Mouse (Mus musculus) stomach, embryonic 14.5 days (tissue): ENCODE measurements around the gene Col18a1. TPM values are rescaled to one million over a fixed set of nuclear protein-coding genes. Genes with fewer than 3 reads are reported as not detected.

Experiments used
- ATAC-seq: fragments of 200-750 bp; cut with Nextera tagmentation; 2 replicates; pipeline ENCODE4 v1.8.0; 2017; ENCODE audit warnings: low read depth, moderate TSS enrichment; ENCODE audit not compliant: insufficient number of reproducible peaks, insufficient read depth, low FRiP score
- H3K27ac ChIP-seq: fragments of 300-500 bp; sonication (generic); 2 replicates; pipeline ENCODE4 v1.5.1; 2014; ENCODE audit warnings: mild to moderate bottlenecking, low read length, moderate library complexity, mixed read lengths
- H3K27me3 ChIP-seq: fragments of 300-500 bp; sonication (generic); 2 replicates; pipeline ENCODE4 v1.6.1; 2014; ENCODE audit warnings: low read length, control low read depth, mixed read lengths; ENCODE audit not compliant: control insufficient read depth, insufficient read depth
- H3K36me3 ChIP-seq: fragments of 300-500 bp; sonication (generic); 2 replicates; pipeline ENCODE4 v1.6.1; 2014; ENCODE audit warnings: mild to moderate bottlenecking, control low read depth, low read length, moderate library complexity, mixed read lengths; ENCODE audit not compliant: control insufficient read depth, insufficient read depth
- H3K4me1 ChIP-seq: fragments of 300-500 bp; sonication (generic); 2 replicates; pipeline ENCODE4 v1.6.1; 2014; ENCODE audit warnings: low read length, control low read depth, mixed read lengths; ENCODE audit not compliant: control insufficient read depth, insufficient read depth
- H3K4me2 ChIP-seq: fragments of 300-500 bp; sonication (generic); replicated peaks from 2 replicates; pipeline ENCODE4 v1.6.1; 2014; ENCODE audit warnings: low read depth, low read length, control low read depth
- H3K4me3 ChIP-seq: fragments of 300-500 bp; sonication (generic); 2 replicates; pipeline ENCODE4 v1.5.1; 2014; ENCODE audit warnings: low read depth, low read length, control low read depth
- H3K9ac ChIP-seq: fragments of 300-500 bp; sonication (generic); replicated peaks from 2 replicates; pipeline ENCODE4 v1.6.1; 2014; ENCODE audit warnings: low read depth, mild to moderate bottlenecking, control low read depth, low read length, moderate library complexity, mixed read lengths
- H3K9me3 ChIP-seq: fragments of 300-500 bp; sonication (generic); 2 replicates; pipeline ENCODE4 v1.6.1; 2016; ENCODE audit warnings: low read depth, low read length, control low read depth; ENCODE audit not compliant: control insufficient read depth
- WGBS: fragments of 180-500 bp; shearing (Covaris S2); extraction: QIAGEN DNeasy Blood & Tissue Kit; methylation state at CpG from one replicate; pipeline ENCODE4 v1.1.7; 2014; 5-methylcytosine and 5-hydroxymethylcytosine counted together
- polyA plus RNA-seq: library from polyadenylated mRNA; unstranded; fragments of >200 nt; fragmentation: Nextera tagmentation; extraction: Ambion mirVana; gene quantifications from 2 replicates; pipeline ENCODE4 v1.2.1, GENCODE M21; 2014

Gene Col18a1
- polyA plus RNA-seq, 1 experiment from 2014 or later: 49.8 TPM

DNA sequence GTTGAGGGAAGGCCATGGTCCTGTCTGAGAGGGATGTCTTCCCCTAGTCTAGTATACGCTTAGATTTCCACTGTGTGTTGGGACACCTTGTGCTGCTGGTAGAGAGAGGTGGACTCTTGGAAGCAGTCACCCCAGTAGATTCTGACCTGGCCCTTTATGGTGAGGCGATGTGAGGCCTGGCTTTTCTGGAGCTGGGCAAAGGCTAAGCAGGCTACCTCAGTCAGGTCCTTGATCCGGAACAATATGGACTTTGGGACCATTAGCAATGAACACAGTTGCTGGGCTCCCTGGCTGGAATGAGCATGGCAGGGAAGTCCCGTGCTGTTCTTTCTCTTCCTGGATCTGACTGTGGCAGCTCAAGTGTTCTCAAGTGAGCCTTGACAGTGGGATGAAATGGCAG is 136.6 kb downstream of the Col18a1 start:
- H3K27ac ChIP-seq: no peak overlapping the region
- H3K9ac ChIP-seq: no peak overlapping the region
- no peak for ATAC-seq
- WGBS: 88% methylated on average over 4 of the region's 4 CpGs
- H3K4me2 ChIP-seq: no peak overlapping the region
- no peak overlapping the region for H3K4me3 ChIP-seq
- peaks cover 11% of the 10 kb centered on the region for H3K4me1 ChIP-seq
- no peaks in the 10 kb centered on the region for H3K9me3 ChIP-seq
- no peaks in the 10 kb centered on the region for H3K27me3 ChIP-seq
- H3K36me3 ChIP-seq: no peaks in the 10 kb centered on the region

DNA sequence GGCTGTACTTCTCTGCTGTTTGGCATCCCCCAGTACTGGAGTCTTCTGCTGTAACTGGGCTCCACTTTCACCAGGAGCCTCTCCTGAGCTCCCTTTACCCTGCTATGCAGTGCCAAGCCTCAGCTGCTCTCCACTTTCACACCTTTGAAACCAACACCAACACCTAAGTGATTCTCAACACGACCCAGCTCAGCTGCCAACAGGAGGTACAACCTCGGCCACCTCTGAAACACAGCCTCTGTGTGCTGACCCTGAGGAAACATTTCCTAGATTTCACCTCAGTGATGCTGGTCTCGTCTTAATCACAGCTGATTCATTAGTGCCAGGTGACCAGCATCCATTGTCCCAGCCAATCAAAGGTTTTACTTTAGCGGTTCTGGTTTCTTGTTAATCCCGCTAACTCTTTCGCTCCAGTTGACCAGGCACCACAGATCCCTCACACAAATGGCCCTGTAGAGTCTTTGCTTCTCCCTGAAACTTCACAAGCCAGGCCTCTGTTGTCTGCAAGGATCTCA is 137.5 kb downstream of the Col18a1 start:
- ATAC-seq: no peak
- WGBS: 68% methylated on average over 6 of the region's 6 CpGs
- Histone ChIP-seq H3K4me1 (peaks cover 2% of the 10 kb centered on the region; the same call in 1 of the 2 replicates), H3K4me2 (no peak overlapping the region), H3K9ac (no peak overlapping the region), H3K9me3 (no peaks in the 10 kb centered on the region), H3K4me3 (no peak overlapping the region), H3K27ac (no peak overlapping the region), H3K36me3 (no peaks in the 10 kb centered on the region), H3K27me3 (no peaks in the 10 kb centered on the region)

DNA sequence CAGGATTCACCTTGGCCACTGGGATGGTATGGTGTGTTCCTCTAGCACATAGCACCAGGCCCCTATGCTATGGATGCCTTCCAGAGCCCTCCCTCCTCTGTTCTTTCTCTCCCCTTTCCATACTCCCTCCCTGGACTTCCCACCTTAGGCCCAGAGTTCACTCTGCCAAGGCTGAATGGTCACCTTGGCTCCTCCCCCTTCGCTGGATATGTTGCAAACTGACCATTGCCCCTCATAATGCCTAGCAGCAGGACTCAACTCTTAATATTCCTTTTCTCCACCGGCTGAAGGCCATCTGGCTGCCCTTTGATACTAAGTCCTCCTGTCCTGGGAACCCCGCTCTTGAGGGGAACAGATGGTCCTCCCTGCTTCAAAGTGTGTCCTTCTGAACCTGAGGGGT is 139.4 kb downstream of the Col18a1 start:
- Histone ChIP-seq H3K36me3 (no peaks in the 10 kb centered on the region), H3K27ac (no peak overlapping the region), H3K27me3 (no peaks in the 10 kb centered on the region), H3K9ac (no peak overlapping the region), H3K9me3 (no peaks in the 10 kb centered on the region), H3K4me3 (no peak overlapping the region), H3K4me1 (no peaks in the 10 kb centered on the region), H3K4me2 (no peak overlapping the region)
- ATAC-seq: no peak
- 70% methylated on average over 3 of the region's 3 CpGs for WGBS

DNA sequence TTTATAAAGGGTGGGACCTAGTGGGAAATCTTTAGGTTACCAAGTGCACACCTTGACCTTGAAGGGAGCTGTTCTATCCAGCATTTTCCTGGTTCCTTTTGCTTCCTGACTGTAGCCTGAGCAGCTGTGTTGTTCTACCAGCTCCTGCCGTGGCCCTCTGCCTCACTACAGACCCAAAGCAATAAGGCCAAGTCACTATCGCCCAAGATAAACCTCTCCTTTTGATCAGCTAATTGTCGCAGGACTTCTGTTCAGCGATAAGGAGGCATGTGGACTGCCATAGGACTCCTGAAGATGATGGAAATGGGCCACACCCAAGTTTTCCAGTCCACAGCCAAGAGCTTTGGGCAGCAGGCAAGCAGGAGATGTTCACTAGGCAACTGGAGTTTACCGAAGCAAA is 142.1 kb downstream of the Col18a1 start:
- Histone ChIP-seq H3K9me3 (no peaks in the 10 kb centered on the region), H3K4me2 (no peak overlapping the region), H3K4me1 (no peaks in the 10 kb centered on the region), H3K9ac (no peak overlapping the region), H3K36me3 (no peaks in the 10 kb centered on the region), H3K27me3 (no peaks in the 10 kb centered on the region), H3K4me3 (no peak overlapping the region), H3K27ac (no peak overlapping the region)
- 62% methylated on average over 5 of the region's 5 CpGs for WGBS
- ATAC-seq: no peak

DNA sequence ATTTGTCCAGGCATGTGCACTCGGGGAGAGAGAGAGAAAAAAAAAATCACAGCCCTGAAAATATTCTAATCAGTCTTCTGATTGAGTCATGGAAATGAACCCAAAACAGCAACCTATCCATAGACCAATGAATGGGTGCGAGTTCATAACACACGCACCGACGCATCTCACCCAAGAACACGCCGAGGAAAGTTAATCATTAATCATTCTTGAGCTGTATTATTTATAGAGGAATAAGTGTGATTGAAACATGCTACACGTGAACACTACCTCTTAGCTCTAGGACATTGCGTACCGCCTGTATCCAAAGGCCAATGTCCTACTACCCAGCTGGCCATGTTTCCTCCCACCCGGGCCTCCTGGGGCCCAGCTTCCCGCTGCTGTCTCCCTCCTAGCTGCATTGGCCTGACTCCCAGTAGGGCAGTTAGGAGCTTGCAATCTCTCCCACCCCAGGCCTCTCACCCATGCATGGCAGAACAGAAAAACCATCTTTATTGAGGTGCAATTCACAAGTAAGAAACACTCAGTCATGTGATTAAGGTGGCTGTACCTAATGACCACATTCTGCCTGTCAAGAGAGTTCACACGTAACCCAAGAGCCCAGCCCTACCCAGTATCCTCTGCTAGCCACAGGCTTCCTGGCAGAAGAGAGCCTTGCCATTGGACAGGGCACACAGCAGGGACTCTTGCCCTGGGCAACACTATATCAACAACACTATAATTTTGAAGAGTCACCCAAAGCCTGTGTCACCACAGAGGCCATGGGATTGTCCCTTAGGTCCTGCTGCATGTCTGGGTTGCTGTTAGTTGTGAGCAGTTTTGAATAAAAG is 143.8 kb downstream of the Col18a1 start:
- H3K4me2 ChIP-seq: no peak overlapping the region
- no peak overlapping the region for H3K4me3 ChIP-seq
- no peaks in the 10 kb centered on the region for H3K9me3 ChIP-seq
- ATAC-seq: no peak
- no peak overlapping the region for H3K9ac ChIP-seq
- H3K27ac ChIP-seq: no peak overlapping the region
- 73% methylated on average over 13 of the region's 13 CpGs for WGBS
- H3K4me1 ChIP-seq: peaks cover 2% of the 10 kb centered on the region; the same call in 1 of the 2 replicates
- no peaks in the 10 kb centered on the region for H3K27me3 ChIP-seq
- no peaks in the 10 kb centered on the region for H3K36me3 ChIP-seq

GRCm38 (mm10) chr10:77021399-77022052 is 144.8 kb downstream of the Col18a1 start:
- peak; percentile 54; the same call in 1 of the 2 replicates for ATAC-seq
- Histone ChIP-seq H3K27ac (no peak overlapping the region), H3K4me1 (peaks cover 2% of the 10 kb centered on the region; the same call in 1 of the 2 replicates), H3K9me3 (no peaks in the 10 kb centered on the region), H3K36me3 (no peaks in the 10 kb centered on the region), H3K9ac (no peak overlapping the region), H3K27me3 (no peaks in the 10 kb centered on the region), H3K4me2 (peak overlapping the region; percentile 2; the same call in 1 of the 2 replicates), H3K4me3 (no peak overlapping the region)
- 35% methylated on average over 17 of the region's 17 CpGs for WGBS

DNA sequence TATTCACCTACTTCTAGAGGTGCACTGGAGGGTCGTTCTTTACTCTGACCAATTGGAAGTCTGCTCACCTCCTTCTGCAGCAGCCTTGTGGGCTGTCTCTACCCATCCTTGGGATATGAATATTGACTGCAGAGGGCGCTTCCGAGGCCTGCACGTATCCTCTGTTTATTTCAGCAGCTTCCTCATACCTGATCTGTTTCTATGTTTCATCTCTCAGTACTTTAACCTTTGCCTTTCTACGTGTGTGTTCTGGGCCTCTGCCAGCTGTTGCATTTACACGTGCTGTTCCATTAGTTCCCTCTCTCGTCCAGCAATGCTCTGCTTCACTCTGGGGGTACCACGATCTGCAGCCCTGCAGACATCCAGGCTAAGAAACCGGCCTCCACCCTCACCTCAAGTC is 148.7 kb downstream of the Col18a1 start:
- ATAC-seq: no peak
- H3K9me3 ChIP-seq: no peaks in the 10 kb centered on the region
- no peak overlapping the region for H3K4me2 ChIP-seq
- no peak overlapping the region for H3K27ac ChIP-seq
- WGBS: 29% methylated on average over 9 of the region's 9 CpGs
- peaks cover 2% of the 10 kb centered on the region; the same call in 1 of the 2 replicates for H3K4me1 ChIP-seq
- H3K27me3 ChIP-seq: no peaks in the 10 kb centered on the region
- H3K4me3 ChIP-seq: no peak overlapping the region
- no peaks in the 10 kb centered on the region for H3K36me3 ChIP-seq
- H3K9ac ChIP-seq: no peak overlapping the region

DNA sequence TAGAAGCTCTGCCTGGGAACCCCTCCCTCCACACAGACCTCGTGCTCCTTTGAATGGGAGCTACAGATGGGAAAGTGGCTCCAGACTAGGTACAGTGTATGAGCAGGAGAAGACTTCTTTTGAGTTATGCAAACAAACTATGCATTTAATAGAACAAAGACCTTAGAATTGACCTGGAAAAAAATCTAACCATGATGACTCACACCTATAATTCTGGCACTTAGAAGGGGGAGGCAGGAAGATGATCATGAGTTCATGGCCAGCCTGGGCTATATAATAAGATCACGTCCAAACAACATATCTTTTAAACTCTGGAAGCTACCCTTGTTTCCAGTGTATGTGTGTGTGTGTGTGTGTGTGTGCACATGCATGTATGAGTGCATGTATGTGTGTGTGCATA is 149.3 kb downstream of the Col18a1 start:
- no peak overlapping the region for H3K4me2 ChIP-seq
- H3K4me3 ChIP-seq: no peak overlapping the region
- WGBS: 73% methylated on average over 2 of the region's 2 CpGs
- ATAC-seq: no peak
- no peak overlapping the region for H3K9ac ChIP-seq
- no peaks in the 10 kb centered on the region for H3K9me3 ChIP-seq
- peaks cover 2% of the 10 kb centered on the region; the same call in 1 of the 2 replicates for H3K4me1 ChIP-seq
- no peak overlapping the region for H3K27ac ChIP-seq
- no peaks in the 10 kb centered on the region for H3K27me3 ChIP-seq
- no peaks in the 10 kb centered on the region for H3K36me3 ChIP-seq
